Mouse (Mus musculus) forebrain, postnatal 0 days (tissue): ENCODE results near the gene Mrgprx1. TPM values are rescaled to one million over a fixed set of nuclear protein-coding genes. Genes with fewer than 3 reads are reported as not detected.

Source experiments
- ATAC-seq: fragments of 200-750 bp; cut with Nextera tagmentation; 2 replicates; pipeline ENCODE4 v1.8.0; 2017; ENCODE audit warnings: mild to moderate bottlenecking, moderate library complexity
- DNase-seq: peaks from one replicate; pipeline ENCODE4 v3.0.0-alpha.2; 2015
- H3K27ac ChIP-seq: fragments of 300-500 bp; sonication (generic); 2 replicates; pipeline ENCODE4 v1.5.1; 2014; ENCODE audit warnings: low read depth, mild to moderate bottlenecking, antibody characterized with exemption, low read length, moderate library complexity, mixed read lengths
- H3K27me3 ChIP-seq: fragments of 300-500 bp; sonication (generic); 2 replicates; pipeline ENCODE4 v1.6.1; 2014; ENCODE audit warnings: mild to moderate bottlenecking, low read length, mixed read lengths; ENCODE audit not compliant: insufficient read depth
- H3K36me3 ChIP-seq: fragments of 300-500 bp; sonication (generic); 2 replicates; pipeline ENCODE4 v1.6.1; 2014; ENCODE audit warnings: mild to moderate bottlenecking, moderate library complexity; ENCODE audit not compliant: insufficient read depth
- H3K4me1 ChIP-seq: fragments of 300-500 bp; sonication (generic); 2 replicates; pipeline ENCODE4 v1.6.1; 2014; ENCODE audit warnings: antibody characterized with exemption; ENCODE audit not compliant: insufficient read depth
- H3K4me2 ChIP-seq: fragments of 300-500 bp; sonication (generic); 2 replicates; pipeline ENCODE4 v1.6.1; 2014; ENCODE audit warnings: low read depth, mild to moderate bottlenecking, moderate library complexity
- H3K4me3 ChIP-seq: fragments of 300-500 bp; sonication (generic); 2 replicates; pipeline ENCODE4 v1.5.1; 2014; ENCODE audit warnings: low read depth, low read length, mixed read lengths
- H3K9ac ChIP-seq: fragments of 300-500 bp; sonication (generic); 2 replicates; pipeline ENCODE4 v1.6.1; 2014; ENCODE audit warnings: mild to moderate bottlenecking
- H3K9me3 ChIP-seq: fragments of 300-500 bp; sonication (generic); 2 replicates; pipeline ENCODE4 v1.6.1; 2016; ENCODE audit warnings: low read length
- CTCF ChIP-seq: sonication (generic); IDR thresholded peaks from 2 replicates; pipeline ENCODE4 v1.5.1; 2016; ENCODE audit warnings: antibody characterized with exemption, control low read depth, low read depth
- WGBS: fragments of 180-500 bp; shearing (Covaris S2); extraction: QIAGEN DNeasy Blood & Tissue Kit; methylation state at CpG from one replicate; pipeline ENCODE4 v1.1.7; 2014; 5-methylcytosine and 5-hydroxymethylcytosine counted together
- polyA plus RNA-seq: library from polyadenylated mRNA; unstranded; fragments of >200 nt; fragmentation: Nextera tagmentation; extraction: Ambion mirVana; gene quantifications from 2 replicates; pipeline ENCODE4 v1.2.1, GENCODE M21; 2015
- total RNA-seq: library from RNA; depleted of rRNA; stranded (reverse); fragments of >200 nt; gene quantifications from 2 replicates; pipeline ENCODE4 v1.2.3, GENCODE M21; 2014; rRNA removed

Mrgprx1 gene
- not detected in 2 replicates for total RNA-seq
- polyA plus RNA-seq = not detected in 2 replicates

GRCm38 (mm10) chr7:48027497-48027896 is at the start of gene Mrgprx1:
TSS of gene Mrgprx1 (minus strand) at chr7:48027597.
- TF ChIP-seq CTCF = no peak
- H3K36me3 ChIP-seq = no peaks in the 10 kb centered on the region
- WGBS = 86% methylated on average over 3 of the region's 3 CpGs

GRCm38 (mm10) chr7:48075521-48075920 is 48.1 kb upstream of the Mrgprx1 start:
- Histone ChIP-seq H3K9me3 (no peaks in the 10 kb centered on the region), H3K4me3 (no peak overlapping the region), H3K36me3 (no peaks in the 10 kb centered on the region), H3K27me3 (no peaks in the 10 kb centered on the region), H3K4me1 (no peaks in the 10 kb centered on the region), H3K9ac (no peak overlapping the region), H3K27ac (no peak overlapping the region), H3K4me2 (no peak overlapping the region)
- no peak for ATAC-seq
- DNase-seq = no peak
- no peak for TF ChIP-seq CTCF

More at GRCm38 (mm10) chr7:48027497-48027896, at the start of gene Mrgprx1:
- H3K27ac ChIP-seq = no peak within 1 kb of the TSS
- no peaks in the 10 kb centered on the region for H3K9me3 ChIP-seq
- H3K4me3 ChIP-seq = no peak within 1 kb of the TSS
- ATAC-seq (no peak), DNase-seq (no peak)
- no peak within 1 kb of the TSS for H3K4me2 ChIP-seq
- no peak within 1 kb of the TSS for H3K9ac ChIP-seq
- no peaks in the 10 kb centered on the region for H3K27me3 ChIP-seq
- H3K4me1 ChIP-seq = no peaks in the 10 kb centered on the region

- Histone ChIP-seq H3K9ac (no peak overlapping the region), H3K27ac (no peak overlapping the region), H3K27me3 (no peaks in the 10 kb centered on the region), H3K36me3 (no peaks in the 10 kb centered on the region), H3K4me1 (no peaks in the 10 kb centered on the region), H3K4me3 (no peak overlapping the region), H3K4me2 (no peak overlapping the region), H3K9me3 (no peaks in the 10 kb centered on the region)
- no peak for TF ChIP-seq CTCF
- DNase-seq = no peak
- WGBS = 84% methylated on average over 4 of the region's 4 CpGs
- ATAC-seq = no peak
Measured at GRCm38 (mm10) chr7:48046475-48047185, 19.2 kb upstream of the Mrgprx1 start.

- 63% methylated on average over 1 of the region's 1 CpGs for WGBS
Measured at GRCm38 (mm10) chr7:48044046-48044445, 16.6 kb upstream of the Mrgprx1 start.

GRCm38 (mm10) chr7:48017874-48018273 is 9.5 kb downstream of the Mrgprx1 start:
- no peak overlapping the region for H3K9ac ChIP-seq
- no peaks in the 10 kb centered on the region for H3K9me3 ChIP-seq
- 44% methylated on average over 2 of the region's 2 CpGs for WGBS
- no peak overlapping the region for H3K4me2 ChIP-seq
- no peaks in the 10 kb centered on the region for H3K4me1 ChIP-seq
- no peak for ATAC-seq
- H3K36me3 ChIP-seq = no peaks in the 10 kb centered on the region
- H3K27ac ChIP-seq = no peak overlapping the region
- TF ChIP-seq CTCF = no peak
- no peak overlapping the region for H3K4me3 ChIP-seq
- DNase-seq = no peak
- H3K27me3 ChIP-seq = no peaks in the 10 kb centered on the region

More at GRCm38 (mm10) chr7:48044046-48044445, 16.6 kb upstream of the Mrgprx1 start:
- H3K27ac ChIP-seq = no peak overlapping the region
- no peak for TF ChIP-seq CTCF
- H3K4me1 ChIP-seq = no peaks in the 10 kb centered on the region
- DNase-seq (no peak), ATAC-seq (no peak)
- no peak overlapping the region for H3K4me2 ChIP-seq
- H3K27me3 ChIP-seq = no peaks in the 10 kb centered on the region
- no peak overlapping the region for H3K4me3 ChIP-seq
- H3K9me3 ChIP-seq = no peaks in the 10 kb centered on the region
- no peak overlapping the region for H3K9ac ChIP-seq
- H3K36me3 ChIP-seq = no peaks in the 10 kb centered on the region

GRCm38 (mm10) chr7:47995689-47996088 is 31.7 kb downstream of the Mrgprx1 start:
- Histone ChIP-seq H3K36me3 (no peaks in the 10 kb centered on the region), H3K27ac (no peak overlapping the region), H3K4me1 (no peaks in the 10 kb centered on the region), H3K27me3 (no peaks in the 10 kb centered on the region), H3K9me3 (no peaks in the 10 kb centered on the region), H3K9ac (no peak overlapping the region), H3K4me2 (no peak overlapping the region), H3K4me3 (no peak overlapping the region)
- ATAC-seq = no peak
- 78% methylated on average over 3 of the region's 3 CpGs for whole genome bisulfite sequencing
- no peak for DNase-seq
- TF ChIP-seq CTCF = no peak

GRCm38 (mm10) chr7:47986752-47987151 is 40.6 kb downstream of the Mrgprx1 start:
- DNase-seq = no peak

More at GRCm38 (mm10) chr7:47986752-47987151, 40.6 kb downstream of the Mrgprx1 start:
- no peaks in the 10 kb centered on the region for H3K27me3 ChIP-seq
- no peak overlapping the region for H3K9ac ChIP-seq
- no peak overlapping the region for H3K4me3 ChIP-seq
- H3K27ac ChIP-seq = no peak overlapping the region
- H3K4me2 ChIP-seq = no peak overlapping the region
- 55% methylated on average over 1 of the region's 1 CpGs for WGBS
- no peaks in the 10 kb centered on the region for H3K4me1 ChIP-seq
- no peaks in the 10 kb centered on the region for H3K36me3 ChIP-seq
- no peak for TF ChIP-seq CTCF
- no peak for ATAC-seq
- no peaks in the 10 kb centered on the region for H3K9me3 ChIP-seq
